Mouse (Mus musculus): ENCODE results near the gene Iba57. TPM values are rescaled to one million over a fixed set of nuclear protein-coding genes. Genes with fewer than 3 reads are reported as not detected.

Iba57 gene
- polyA plus RNA-seq, 1 experiment from 2014 or later: 3.8 TPM

DNA sequence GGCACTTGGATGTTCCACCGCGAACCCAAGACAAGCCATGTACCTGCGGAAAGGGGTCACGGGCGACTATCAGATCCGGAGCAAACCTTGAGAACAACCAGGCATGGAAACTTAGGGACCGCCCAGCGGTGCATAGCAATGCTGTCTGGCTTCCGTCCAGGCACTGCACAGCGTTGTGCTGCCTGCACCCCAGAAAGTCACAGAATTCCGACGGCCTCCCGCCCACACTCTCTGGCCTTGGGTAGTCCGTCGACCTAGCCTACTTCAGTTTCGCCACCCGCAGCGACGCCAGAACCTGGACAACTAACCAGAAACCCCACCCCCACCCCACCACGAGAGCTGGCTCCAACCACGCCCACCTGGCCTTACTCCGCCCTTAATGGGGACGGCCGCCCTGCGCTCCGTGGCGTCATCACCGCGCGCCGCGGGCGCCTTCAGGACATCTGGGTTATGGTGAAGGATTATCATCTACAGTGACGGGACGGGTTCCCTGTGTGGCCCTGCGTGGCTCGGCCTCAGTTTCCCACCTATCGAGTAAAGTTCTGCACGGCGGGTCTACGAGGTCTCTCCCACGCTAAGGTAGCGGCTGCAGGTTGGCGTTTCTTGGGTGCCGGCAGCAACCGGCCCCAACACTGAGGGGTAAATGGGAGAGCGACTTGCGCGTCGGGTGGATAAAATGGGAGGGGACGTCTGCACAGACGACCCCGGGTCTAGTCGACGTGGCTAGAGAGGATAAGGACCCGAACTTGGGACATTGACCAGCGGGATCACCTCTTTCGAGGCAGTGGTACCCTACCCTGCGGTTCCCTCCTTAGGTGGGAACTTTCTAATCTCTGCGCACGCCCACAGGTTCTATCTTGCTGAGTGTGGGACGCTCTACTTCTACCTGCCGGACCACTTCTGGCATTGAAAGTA lies 38.8 kb upstream of the Iba57 start, which contains the start of gene Mrpl55:
Gene Mrpl55, plus strand, starts transcription at position 406 of the 915 bp plus-strand sequence.
- peak within 1 kb of the TSS; percentile 91 for H3K4me2 ChIP-seq
- peak within 1 kb of the TSS; percentile 95 for H3K4me3 ChIP-seq (ENCODE audit: low read depth, low read length)
- under 1% methylated on average over 63 of the region's 63 CpGs for WGBS (ENCODE audit: insufficient replicate concordance)
- peak; percentile 91 for ATAC-seq (replicated peaks; ENCODE audit: insufficient number of reproducible peaks, low FRiP score, low TSS enrichment)
- no peaks in the 10 kb centered on the region for H3K27me3 ChIP-seq (ENCODE audit: control insufficient read depth, insufficient read depth, low read length)
- peaks cover 12% of the 10 kb centered on the region for H3K4me1 ChIP-seq (ENCODE audit: control insufficient read depth, insufficient read depth, low read length)
- no peaks in the 10 kb centered on the region for H3K9me3 ChIP-seq (replicated peaks; ENCODE audit: control insufficient read depth, low read length)
- H3K9ac ChIP-seq (ENCODE audit: low read depth, low read length): peak within 1 kb of the TSS; percentile 86
- H3K36me3 ChIP-seq (ENCODE audit: control insufficient read depth, insufficient read depth, low read length): peaks cover 5% of the 10 kb centered on the region
- peak within 1 kb of the TSS; percentile 64 for H3K27ac ChIP-seq (ENCODE audit: low read depth, low read length)

DNA sequence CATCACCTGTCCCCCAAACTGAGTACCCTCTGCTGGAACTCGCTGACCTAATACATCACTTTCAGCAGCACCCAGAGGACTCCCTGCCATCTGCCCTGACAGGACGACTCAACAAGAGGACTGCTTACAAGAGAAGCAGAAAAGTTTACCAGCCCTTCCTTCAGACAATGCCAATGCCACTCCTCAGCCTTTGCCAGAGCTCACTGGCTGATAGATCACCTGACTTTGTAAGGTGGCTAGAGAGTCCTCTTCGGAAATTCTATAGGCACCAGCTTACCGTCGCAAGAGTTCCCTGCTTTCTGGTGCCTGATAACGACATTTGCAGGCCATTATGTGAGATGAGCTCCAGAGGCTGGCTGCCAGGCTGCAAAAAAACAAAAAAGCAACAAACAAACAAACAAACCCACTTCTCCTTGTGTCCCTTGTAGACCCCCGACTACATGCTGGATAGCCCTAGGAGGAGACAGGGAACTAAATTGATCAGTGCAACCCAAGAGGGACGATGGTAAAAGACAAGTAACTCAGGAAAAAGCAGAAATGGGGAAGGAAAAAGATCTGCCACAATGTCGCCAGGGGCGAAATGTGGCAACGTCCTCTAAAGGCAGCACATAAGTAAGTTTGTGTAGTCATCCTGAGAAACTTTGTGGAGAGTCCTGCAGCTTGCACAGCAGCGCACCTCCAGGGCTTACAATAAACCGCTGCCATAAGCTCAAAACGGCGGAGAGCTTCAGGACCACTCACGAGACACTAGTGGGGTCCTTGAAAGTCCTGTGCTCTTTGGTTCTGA lies 37.9 kb upstream of the Iba57 start:
- H3K9ac ChIP-seq (ENCODE audit: low read depth, low read length): peak overlapping the region; percentile 86
- H3K4me1 ChIP-seq (ENCODE audit: control insufficient read depth, insufficient read depth, low read length): peaks cover 12% of the 10 kb centered on the region
- 27% methylated on average over 16 of the region's 16 CpGs for WGBS (ENCODE audit: insufficient replicate concordance)
- H3K4me2 ChIP-seq: peak overlapping the region; percentile 91
- H3K27ac ChIP-seq (ENCODE audit: low read depth, low read length): peak overlapping the region; percentile 64
- no peaks in the 10 kb centered on the region for H3K27me3 ChIP-seq (ENCODE audit: control insufficient read depth, insufficient read depth, low read length)
- peaks cover 4% of the 10 kb centered on the region for H3K36me3 ChIP-seq (ENCODE audit: control insufficient read depth, insufficient read depth, low read length)
- peak overlapping the region; percentile 95 for H3K4me3 ChIP-seq (ENCODE audit: low read depth, low read length)
- ATAC-seq (replicated peaks; ENCODE audit: insufficient number of reproducible peaks, low FRiP score, low TSS enrichment): 0 out of 2 replicates have a peak, but pooled peaks have one; percentile 2
- no peaks in the 10 kb centered on the region for H3K9me3 ChIP-seq (replicated peaks; ENCODE audit: control insufficient read depth, low read length)

DNA sequence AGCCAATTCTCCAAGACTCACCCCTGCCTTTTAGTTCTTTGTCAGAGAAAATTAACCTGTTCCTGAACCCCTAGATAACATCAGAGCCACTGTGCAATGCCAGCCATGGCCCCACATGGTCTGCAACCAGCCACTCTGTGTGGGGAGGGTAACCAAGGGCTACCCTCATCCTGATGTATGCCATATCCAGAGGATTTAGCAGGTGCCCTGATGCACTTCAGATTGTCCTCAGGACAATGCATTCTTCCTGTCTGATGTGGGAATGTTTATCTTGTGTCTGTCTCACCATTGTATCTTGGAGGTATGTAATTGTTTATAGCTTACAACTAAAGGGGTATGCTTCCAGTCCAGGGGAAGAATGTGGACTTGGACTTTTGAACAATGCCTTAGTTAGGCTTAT lies 32.7 kb upstream of the Iba57 start:
- no peaks in the 10 kb centered on the region for H3K9me3 ChIP-seq (replicated peaks; ENCODE audit: control insufficient read depth, low read length)
- no peak overlapping the region for H3K4me2 ChIP-seq
- no peak overlapping the region for H3K9ac ChIP-seq (ENCODE audit: low read depth, low read length)
- no peaks in the 10 kb centered on the region for H3K27me3 ChIP-seq (ENCODE audit: control insufficient read depth, insufficient read depth, low read length)
- H3K4me3 ChIP-seq (ENCODE audit: low read depth, low read length): no peak overlapping the region
- peaks cover 4% of the 10 kb centered on the region for H3K4me1 ChIP-seq (ENCODE audit: control insufficient read depth, insufficient read depth, low read length)
- no peaks in the 10 kb centered on the region for H3K36me3 ChIP-seq (ENCODE audit: control insufficient read depth, insufficient read depth, low read length)
- H3K27ac ChIP-seq (ENCODE audit: low read depth, low read length): no peak overlapping the region
- ATAC-seq (replicated peaks; ENCODE audit: insufficient number of reproducible peaks, low FRiP score, low TSS enrichment): no peak

DNA sequence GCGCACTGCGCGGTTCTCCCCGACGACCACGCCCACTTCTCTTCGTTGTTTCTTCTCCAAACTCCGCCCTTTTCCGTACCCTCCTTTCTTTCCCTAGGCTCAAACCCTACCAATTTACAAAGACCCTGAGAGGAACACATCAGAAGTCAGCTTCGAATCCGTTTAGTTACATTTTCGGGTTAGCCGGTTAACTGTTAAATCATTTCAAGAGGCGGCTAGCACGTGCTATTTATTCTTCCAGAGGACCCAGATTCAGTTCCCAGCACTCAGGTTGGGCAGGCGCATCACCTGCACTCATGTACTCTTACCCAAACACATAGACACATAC lies 28.5 kb upstream of the Iba57 start, which contains the start of gene Guk1:
Gene Guk1, minus strand, starts transcription at position 154 of the 328 bp plus-strand sequence.
- 7% methylated on average over 16 of the region's 16 CpGs for WGBS (ENCODE audit: insufficient replicate concordance)
- Histone ChIP-seq H3K27me3 (ENCODE audit: control insufficient read depth, insufficient read depth, low read length) (no peaks in the 10 kb centered on the region), H3K4me1 (ENCODE audit: control insufficient read depth, insufficient read depth, low read length) (0 out of 2 replicates have a peak, but pooled peaks cover 4% of the 10 kb centered on the region), H3K4me2 (peak within 1 kb of the TSS; percentile 76), H3K9me3 (replicated peaks; ENCODE audit: control insufficient read depth, low read length) (no peaks in the 10 kb centered on the region), H3K4me3 (ENCODE audit: low read depth, low read length) (peak within 1 kb of the TSS; percentile 57), H3K9ac (ENCODE audit: low read depth, low read length) (peak within 1 kb of the TSS; percentile 68), H3K36me3 (ENCODE audit: control insufficient read depth, insufficient read depth, low read length) (no peaks in the 10 kb centered on the region), H3K27ac (ENCODE audit: low read depth, low read length) (peak within 1 kb of the TSS; percentile 84)
- 0 out of 2 replicates have a peak, but pooled peaks have one; percentile 1 for ATAC-seq (replicated peaks; ENCODE audit: insufficient number of reproducible peaks, low FRiP score, low TSS enrichment)

DNA sequence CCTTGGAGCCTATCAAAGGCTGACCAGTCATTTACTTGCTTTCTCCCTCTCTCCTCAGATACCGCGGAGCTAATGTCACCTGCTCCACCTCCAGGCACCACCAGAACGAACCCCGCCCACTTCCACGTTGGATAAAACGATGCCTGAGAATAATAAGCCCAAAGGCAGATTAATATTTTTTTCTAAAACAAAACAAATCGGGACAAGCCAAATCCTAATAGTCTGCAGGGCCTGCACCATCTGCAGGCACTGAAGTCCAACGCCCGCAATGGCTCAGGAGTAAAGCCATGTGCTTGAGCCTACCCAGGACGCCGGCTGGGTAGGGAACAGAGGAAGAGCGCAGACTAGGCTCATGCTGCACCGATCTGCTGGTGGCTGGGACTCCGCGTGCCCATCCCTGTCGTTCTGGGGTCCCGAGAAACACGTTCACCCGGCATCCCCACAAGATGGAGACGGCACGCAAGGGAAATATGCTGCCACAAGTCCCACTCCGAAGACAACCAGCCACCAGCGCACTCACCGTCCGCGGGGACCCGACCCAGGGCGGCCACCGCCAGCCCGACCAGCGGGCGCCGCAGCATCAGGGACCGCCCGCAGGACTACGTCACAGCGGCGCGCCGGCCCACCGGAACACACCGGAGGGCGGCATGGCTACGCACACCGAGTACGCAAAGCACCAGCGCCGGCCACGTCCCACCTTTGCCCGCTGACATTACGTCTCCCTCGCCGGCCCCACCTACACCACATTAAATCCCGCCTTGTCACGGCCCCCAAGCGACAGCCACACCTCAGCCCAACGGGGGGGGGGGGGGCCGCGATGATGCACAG lies 27.9 kb upstream of the Iba57 start:
- H3K4me3 ChIP-seq (ENCODE audit: low read depth, low read length): peak overlapping the region; percentile 57
- peak overlapping the region; percentile 76 for H3K4me2 ChIP-seq
- H3K4me1 ChIP-seq (ENCODE audit: control insufficient read depth, insufficient read depth, low read length): 0 out of 2 replicates have a peak, but pooled peaks cover 4% of the 10 kb centered on the region
- WGBS (ENCODE audit: insufficient replicate concordance): under 1% methylated on average over 44 of the region's 59 CpGs
- peak overlapping the region; percentile 68 for H3K9ac ChIP-seq (ENCODE audit: low read depth, low read length)
- peaks cover 3% of the 10 kb centered on the region; the same call in 1 of the 2 replicates for H3K36me3 ChIP-seq (ENCODE audit: control insufficient read depth, insufficient read depth, low read length)
- peak overlapping the region; percentile 84 for H3K27ac ChIP-seq (ENCODE audit: low read depth, low read length)
- H3K9me3 ChIP-seq (replicated peaks; ENCODE audit: control insufficient read depth, low read length): no peaks in the 10 kb centered on the region
- no peaks in the 10 kb centered on the region for H3K27me3 ChIP-seq (ENCODE audit: control insufficient read depth, insufficient read depth, low read length)
- peak; percentile 94 for ATAC-seq (replicated peaks; ENCODE audit: insufficient number of reproducible peaks, low FRiP score, low TSS enrichment)

DNA sequence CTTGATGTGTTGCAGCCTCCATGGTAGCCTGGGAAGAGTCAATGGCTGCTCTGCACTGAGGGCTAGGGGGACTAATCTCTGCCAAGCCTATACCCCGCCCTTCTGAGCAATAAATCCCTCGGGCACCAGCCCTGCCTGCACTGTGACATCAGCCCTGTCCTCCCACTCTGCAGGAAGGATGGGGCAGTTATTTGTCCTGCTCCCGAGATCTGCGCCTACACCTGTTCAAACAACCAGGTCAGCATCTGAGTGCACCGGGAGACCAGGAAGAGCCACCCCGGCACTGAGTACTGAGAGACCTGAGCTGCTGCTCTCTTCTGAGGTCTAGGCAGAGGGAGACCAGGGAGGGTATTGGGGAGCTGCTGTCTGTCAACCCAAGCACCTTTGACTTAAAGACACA lies 24.2 kb upstream of the Iba57 start:
- Histone ChIP-seq H3K27me3 (ENCODE audit: control insufficient read depth, insufficient read depth, low read length) (no peaks in the 10 kb centered on the region), H3K4me3 (ENCODE audit: low read depth, low read length) (no peak overlapping the region), H3K4me1 (ENCODE audit: control insufficient read depth, insufficient read depth, low read length) (peaks cover 11% of the 10 kb centered on the region), H3K27ac (ENCODE audit: low read depth, low read length) (no peak overlapping the region), H3K4me2 (no peak overlapping the region), H3K9me3 (replicated peaks; ENCODE audit: control insufficient read depth, low read length) (no peaks in the 10 kb centered on the region), H3K9ac (ENCODE audit: low read depth, low read length) (no peak overlapping the region), H3K36me3 (ENCODE audit: control insufficient read depth, insufficient read depth, low read length) (peaks cover 17% of the 10 kb centered on the region)
- WGBS (ENCODE audit: insufficient replicate concordance): 79% methylated on average over 6 of the region's 6 CpGs
- no peak for ATAC-seq (replicated peaks; ENCODE audit: insufficient number of reproducible peaks, low FRiP score, low TSS enrichment)

DNA sequence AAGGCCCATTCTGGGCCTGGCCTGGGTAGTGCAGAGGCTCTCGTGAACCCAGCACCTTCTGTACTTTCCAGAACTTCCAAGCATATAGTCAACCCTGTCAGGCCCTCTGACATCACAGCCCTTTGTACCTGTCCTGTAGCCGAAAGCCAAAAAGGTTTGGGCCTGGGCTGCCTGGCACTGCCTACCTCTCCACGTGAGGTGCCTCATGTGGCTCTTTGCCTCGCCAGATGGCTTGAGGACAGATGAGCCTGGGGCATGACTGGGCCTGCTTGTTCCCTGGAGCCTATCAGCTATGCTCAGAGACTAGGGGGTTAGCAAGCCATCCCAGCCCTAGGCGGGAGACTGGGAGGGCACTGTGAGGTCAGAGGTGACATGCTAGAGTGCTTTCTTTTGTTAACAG lies 22.0 kb upstream of the Iba57 start:
- Histone ChIP-seq H3K4me1 (ENCODE audit: control insufficient read depth, insufficient read depth, low read length) (peaks cover 13% of the 10 kb centered on the region), H3K9ac (ENCODE audit: low read depth, low read length) (no peak overlapping the region), H3K36me3 (ENCODE audit: control insufficient read depth, insufficient read depth, low read length) (peaks cover 17% of the 10 kb centered on the region), H3K4me3 (ENCODE audit: low read depth, low read length) (no peak overlapping the region), H3K4me2 (no peak overlapping the region), H3K9me3 (replicated peaks; ENCODE audit: control insufficient read depth, low read length) (no peaks in the 10 kb centered on the region), H3K27ac (ENCODE audit: low read depth, low read length) (no peak overlapping the region), H3K27me3 (ENCODE audit: control insufficient read depth, insufficient read depth, low read length) (no peaks in the 10 kb centered on the region)
- 82% methylated on average over 5 of the region's 5 CpGs for WGBS (ENCODE audit: insufficient replicate concordance)
- ATAC-seq (replicated peaks; ENCODE audit: insufficient number of reproducible peaks, low FRiP score, low TSS enrichment): no peak

DNA sequence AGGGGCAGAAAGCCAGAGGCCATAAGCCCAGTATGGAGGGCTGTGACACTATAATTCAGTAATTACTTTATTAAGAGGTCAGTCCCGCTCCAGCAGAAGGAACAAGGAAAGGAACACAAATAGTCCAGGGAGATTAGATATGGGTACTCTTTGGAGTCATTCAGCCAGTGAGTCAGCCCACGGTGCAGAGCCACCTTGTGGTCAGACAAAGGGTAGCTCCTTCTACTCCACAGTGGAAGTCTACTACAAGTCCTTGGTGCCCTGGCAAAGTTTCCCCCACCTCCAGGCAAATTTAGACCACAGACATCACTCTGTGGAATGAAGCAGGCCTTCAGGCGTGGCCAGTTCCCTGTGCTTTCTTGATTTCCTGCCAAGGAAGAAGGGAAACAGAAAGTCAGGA lies 20.3 kb upstream of the Iba57 start:
- Histone ChIP-seq H3K4me2 (no peak overlapping the region), H3K9me3 (replicated peaks; ENCODE audit: control insufficient read depth, low read length) (no peaks in the 10 kb centered on the region), H3K36me3 (ENCODE audit: control insufficient read depth, insufficient read depth, low read length) (peaks cover 17% of the 10 kb centered on the region), H3K27ac (ENCODE audit: low read depth, low read length) (0 out of 2 replicates have a peak overlapping the region, but pooled peaks have one; percentile 30), H3K9ac (ENCODE audit: low read depth, low read length) (no peak overlapping the region; the same call in 1 of the 2 replicates), H3K27me3 (ENCODE audit: control insufficient read depth, insufficient read depth, low read length) (peaks cover 8% of the 10 kb centered on the region), H3K4me3 (ENCODE audit: low read depth, low read length) (no peak overlapping the region), H3K4me1 (ENCODE audit: control insufficient read depth, insufficient read depth, low read length) (peaks cover 19% of the 10 kb centered on the region)
- 19% methylated on average over 3 of the region's 3 CpGs for WGBS (ENCODE audit: insufficient replicate concordance)
- no peak; the same call in 1 of the 2 replicates for ATAC-seq (replicated peaks; ENCODE audit: insufficient number of reproducible peaks, low FRiP score, low TSS enrichment)

All from heart, embryonic 11.5 days (tissue).